Mouse (Mus musculus) cortical plate, adult 2 months (tissue): ENCODE data around the gene Zfp821. TPM values are rescaled to one million over a fixed set of nuclear protein-coding genes. Genes with fewer than 3 reads are reported as not detected.

ENCODE experiments used
- H3K27ac ChIP-seq: fragments of 200-500 bp; 2 replicates; pipeline ENCODE4 v1.5.1; 2012; ENCODE audit warnings: low read length, control low read depth, inconsistent platforms; ENCODE audit not compliant: insufficient read depth
- H3K4me1 ChIP-seq: fragments of 200-500 bp; 2 replicates; pipeline ENCODE4 v1.6.1; 2011; ENCODE audit warnings: low read length; ENCODE audit not compliant: control insufficient read depth, insufficient read depth
- H3K4me3 ChIP-seq: fragments of 200-500 bp; 2 replicates; pipeline ENCODE4 v1.5.1; 2011; ENCODE audit warnings: mild to moderate bottlenecking, low read length, control low read depth; ENCODE audit not compliant: insufficient read depth
- CTCF ChIP-seq: fragments of 200-500 bp; IDR thresholded peaks from 2 replicates; pipeline ENCODE4 v1.5.1; 2011; ENCODE audit warnings: mild to moderate bottlenecking, control low read depth, low read length; ENCODE audit not compliant: insufficient read depth; ENCODE audit errors: extremely low read depth
- POLR2A ChIP-seq: fragments of 200-500 bp; IDR thresholded peaks from 2 replicates; pipeline ENCODE4 v1.6.1; 2011; ENCODE audit warnings: mild to moderate bottlenecking, low read length, control low read depth; ENCODE audit not compliant: insufficient read depth; ENCODE audit errors: extremely low read depth
- polyA plus RNA-seq: library from polyadenylated mRNA; depleted of rRNA; stranded (reverse); fragments of >200 nt; gene quantifications from 2 replicates; pipeline ENCODE4 v1.2.3, GENCODE M21; 2012

Gene Zfp821
- polyA plus RNA-seq, 1 experiment: 47.6 TPM

DNA sequence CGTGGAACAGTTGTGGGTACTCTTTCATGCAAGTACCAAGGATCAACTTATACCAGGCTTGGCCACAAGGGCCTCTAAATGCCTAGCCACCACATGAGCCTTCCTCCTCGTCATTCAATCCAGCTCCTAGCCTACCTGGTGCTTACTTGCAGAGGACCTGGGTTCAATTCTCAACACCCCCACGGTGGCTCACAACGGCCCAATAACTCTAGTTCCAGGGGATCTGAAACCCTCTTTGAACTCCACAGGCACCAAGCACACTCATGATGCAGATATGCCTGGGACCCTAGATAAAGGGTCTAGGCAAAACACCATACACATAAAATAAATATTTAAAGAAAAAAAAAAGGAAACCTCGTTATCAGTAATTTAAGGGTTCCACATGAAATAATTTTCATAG, 13.6 kb upstream of the Zfp821 start:
- peaks cover 11% of the 10 kb centered on the region for H3K4me1 ChIP-seq
- peak overlapping the region; percentile 89 for H3K4me3 ChIP-seq
- TF ChIP-seq CTCF (0 out of 2 replicates have a peak, but pooled peaks have one; percentile 2), POLR2A (no peak; the same call in 1 of the 2 replicates)
- no peak overlapping the region for H3K27ac ChIP-seq

DNA sequence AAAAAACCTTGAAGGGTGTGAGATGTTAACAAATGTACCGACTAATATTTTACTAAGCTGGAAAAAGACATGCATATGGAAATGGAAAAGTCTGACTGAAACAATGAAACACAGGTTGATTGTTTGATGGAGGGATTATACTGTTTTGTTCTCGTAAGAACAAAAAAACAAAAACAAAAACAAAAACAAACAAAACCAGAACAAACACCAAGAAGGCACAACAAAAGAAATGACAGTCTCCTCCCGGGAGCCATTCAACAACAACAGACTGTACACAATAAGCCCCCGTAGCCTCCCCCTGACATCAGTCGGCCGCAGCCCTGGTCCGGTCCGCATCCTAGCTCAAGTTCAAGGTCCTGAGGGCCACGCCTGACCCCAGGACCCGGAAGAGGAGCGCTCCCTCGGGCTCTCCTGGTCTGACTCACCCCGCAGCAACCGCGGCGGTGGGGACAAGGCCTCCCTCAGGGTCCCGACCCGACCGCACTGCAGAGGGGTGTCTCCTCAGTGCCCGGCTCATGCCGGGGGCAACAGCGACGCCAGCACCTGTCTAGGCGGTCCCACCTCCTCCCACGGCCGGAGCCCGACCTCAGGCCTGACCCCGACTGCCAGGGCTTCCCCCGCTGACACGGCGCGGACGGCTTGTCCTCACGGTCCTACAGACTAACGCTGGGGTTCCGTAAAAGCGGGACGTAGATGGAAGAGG, 12.8 kb upstream of the Zfp821 start:
- Histone ChIP-seq H3K4me3 (peak overlapping the region; percentile 89), H3K27ac (peak overlapping the region; percentile 67), H3K4me1 (peaks cover 11% of the 10 kb centered on the region)
- no peak for TF ChIP-seq CTCF
- no peak for TF ChIP-seq POLR2A

DNA sequence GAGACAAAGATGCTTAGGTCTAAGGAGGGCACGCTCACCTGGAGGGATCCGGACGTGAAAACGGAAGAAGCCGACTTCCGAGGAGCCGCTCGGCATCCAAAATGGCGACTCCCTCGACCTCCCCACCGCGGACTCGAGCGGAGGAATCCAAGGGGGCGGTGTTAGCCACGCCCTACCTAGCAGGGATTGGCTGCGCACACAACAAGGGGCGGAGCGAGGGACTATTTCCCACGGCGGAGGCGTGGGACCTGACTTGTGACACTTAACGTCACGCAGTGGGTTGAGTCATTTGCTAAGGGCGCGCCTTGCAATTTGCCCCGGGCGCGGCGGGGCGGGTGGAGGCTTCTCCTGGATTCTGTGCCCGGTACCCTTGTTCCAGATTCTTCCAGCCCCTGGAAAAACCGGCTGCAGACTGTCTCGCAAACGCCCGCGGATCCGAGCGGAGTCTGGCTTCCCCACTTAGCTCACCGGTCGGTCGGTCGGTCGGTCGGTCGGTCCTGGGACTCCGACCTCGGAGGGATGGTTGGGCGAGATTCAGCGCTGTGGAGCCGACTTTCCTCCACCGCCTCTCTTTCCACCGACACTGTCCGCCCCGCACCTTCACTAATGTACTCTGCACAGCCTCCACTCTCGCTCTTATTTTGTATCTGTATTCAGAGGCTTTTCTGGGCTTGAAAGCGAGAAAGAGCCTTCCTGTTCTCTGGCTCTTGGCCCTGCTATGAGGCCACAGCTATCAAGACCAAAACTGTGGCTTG, 12.0 kb upstream of the Zfp821 start, which contains the start of gene Ist1:
Ist1 (minus strand) TSS at position 115 of the 755 bp plus-strand sequence.
- TF ChIP-seq POLR2A: peak; percentile 94
- no peak for TF ChIP-seq CTCF
- peak within 1 kb of the TSS; percentile 89 for H3K4me3 ChIP-seq
- peaks cover 9% of the 10 kb centered on the region for H3K4me1 ChIP-seq
- H3K27ac ChIP-seq: peak within 1 kb of the TSS; percentile 67

DNA sequence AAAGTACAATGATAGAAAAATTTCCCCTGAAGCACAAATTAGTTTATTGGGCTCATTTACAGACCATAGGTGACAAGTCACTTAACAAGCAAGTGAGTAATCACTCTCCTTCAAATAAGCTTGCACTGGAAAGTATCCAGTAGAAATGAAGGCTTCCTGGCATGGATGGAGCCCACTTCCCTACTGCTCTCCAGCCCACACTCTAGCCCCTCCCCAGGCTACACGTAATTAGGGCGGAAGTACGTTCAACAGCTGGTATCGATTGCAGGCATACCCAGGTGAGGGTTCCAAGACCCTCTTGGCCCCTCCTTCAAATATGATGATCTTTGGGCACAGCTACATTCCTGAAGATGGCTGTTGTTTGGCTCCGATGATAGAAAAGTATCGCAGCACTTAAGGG, 11.2 kb upstream of the Zfp821 start:
- TF ChIP-seq POLR2A (no peak), CTCF (no peak)
- peaks cover 9% of the 10 kb centered on the region for H3K4me1 ChIP-seq
- no peak overlapping the region for H3K27ac ChIP-seq
- peak overlapping the region; percentile 89; the same call in 1 of the 2 replicates for H3K4me3 ChIP-seq

DNA sequence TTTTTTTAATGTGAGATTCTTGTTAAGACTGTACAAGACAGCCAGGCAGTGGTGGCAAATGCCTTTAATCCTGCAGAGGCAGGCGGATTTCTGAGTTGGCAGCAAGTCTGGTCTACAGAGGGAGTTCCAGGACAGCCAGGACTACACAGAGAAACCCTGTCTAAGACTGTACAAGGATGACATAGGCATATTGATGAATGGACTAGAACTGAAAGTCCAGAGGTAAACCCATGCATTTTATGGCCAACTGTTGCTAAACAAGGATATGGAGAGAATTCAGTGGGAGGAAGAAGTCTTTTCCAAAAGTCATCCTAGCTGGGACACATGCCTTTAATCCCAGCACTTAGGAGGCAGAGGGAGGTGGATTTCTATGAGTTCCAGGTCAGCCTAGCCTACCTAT, 7.6 kb upstream of the Zfp821 start:
- Histone ChIP-seq H3K4me1 (no peaks in the 10 kb centered on the region), H3K27ac (no peak overlapping the region), H3K4me3 (no peak overlapping the region)
- TF ChIP-seq CTCF (no peak), POLR2A (no peak)

GRCm38 (mm10) chr8:109698477-109698876, 6.9 kb upstream of the Zfp821 start:
- no peak overlapping the region for H3K4me3 ChIP-seq
- TF ChIP-seq CTCF (no peak), POLR2A (no peak)
- no peak overlapping the region for H3K27ac ChIP-seq
- no peaks in the 10 kb centered on the region for H3K4me1 ChIP-seq

- H3K4me3 ChIP-seq: peak overlapping the region; percentile 51
- 0 out of 2 replicates have a peak, but pooled peaks cover 1% of the 10 kb centered on the region for H3K4me1 ChIP-seq
- H3K27ac ChIP-seq: no peak overlapping the region
- TF ChIP-seq POLR2A (no peak), CTCF (no peak)
Observed at GRCm38 (mm10) chr8:109704565-109705319, 604 bp upstream of the Zfp821 start.

DNA sequence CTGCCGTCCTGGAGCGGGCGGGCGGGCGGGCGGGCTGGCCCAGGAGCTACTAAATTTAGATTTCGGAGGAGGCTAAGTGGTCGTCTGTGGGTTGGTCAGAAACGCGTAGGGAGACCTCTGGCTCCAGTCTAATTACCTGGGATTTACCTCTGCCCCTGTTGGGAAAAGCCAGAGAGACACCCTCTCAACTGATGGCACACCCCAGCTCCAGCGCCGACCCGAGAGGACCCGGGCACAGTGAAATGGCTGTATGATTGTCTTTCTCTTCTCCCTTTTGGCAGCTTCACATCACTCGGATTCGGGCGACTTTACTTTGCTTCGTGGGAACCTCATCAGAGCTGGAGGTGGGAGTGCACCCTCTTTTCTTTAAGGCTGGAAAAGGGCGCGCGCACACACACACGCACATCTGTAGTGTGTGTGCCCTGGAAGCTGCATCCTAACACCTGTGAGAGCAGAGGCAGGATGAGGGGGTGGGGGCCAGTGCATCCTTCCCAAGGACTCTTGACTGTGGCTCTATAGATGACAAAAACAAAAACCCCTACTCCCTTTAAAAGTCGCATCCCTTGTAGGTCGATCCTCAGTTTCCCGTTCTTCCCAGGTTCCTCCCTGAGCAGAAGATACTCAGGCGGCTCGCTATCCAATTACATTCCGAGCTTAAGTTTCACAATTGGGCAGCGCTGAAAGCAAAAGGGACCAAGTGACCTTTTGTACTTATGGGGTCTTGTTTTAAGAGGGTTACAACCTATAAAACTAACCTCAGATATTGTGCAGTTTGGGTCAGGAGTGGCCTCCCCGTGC, 929 bp downstream of the Zfp821 start:
- Histone ChIP-seq H3K4me3 (peak overlapping the region; percentile 51), H3K27ac (no peak overlapping the region)
- no peak for TF ChIP-seq CTCF
- TF ChIP-seq POLR2A: no peak

GRCm38 (mm10) chr8:109706874-109707237, 1.5 kb downstream of the Zfp821 start:
- H3K27ac ChIP-seq: no peak overlapping the region
- H3K4me3 ChIP-seq: peak overlapping the region; percentile 51
- TF ChIP-seq POLR2A (no peak), CTCF (peak; percentile 78)
- 0 out of 2 replicates have a peak, but pooled peaks cover 1% of the 10 kb centered on the region for H3K4me1 ChIP-seq

More for the DNA sequence above, 929 bp downstream of the Zfp821 start:
- 0 out of 2 replicates have a peak, but pooled peaks cover 1% of the 10 kb centered on the region for H3K4me1 ChIP-seq
